Mouse (Mus musculus) cerebellum, adult 2 months (tissue): ENCODE data around the gene Fut11.

Source experiments
- CTCF ChIP-seq: fragments of 200-500 bp; IDR thresholded peaks from 2 replicates; pipeline ENCODE4 v1.5.1; 2011; ENCODE audit warnings: low read depth, mild to moderate bottlenecking, control low read depth, low read length, moderate library complexity, borderline replicate concordance; ENCODE audit not compliant: insufficient read depth
- POLR2A ChIP-seq: fragments of 200-500 bp; IDR thresholded peaks from 2 replicates; pipeline ENCODE4 v1.6.1; 2011; ENCODE audit warnings: low read length, control low read depth, borderline replicate concordance; ENCODE audit not compliant: insufficient read depth

DNA sequence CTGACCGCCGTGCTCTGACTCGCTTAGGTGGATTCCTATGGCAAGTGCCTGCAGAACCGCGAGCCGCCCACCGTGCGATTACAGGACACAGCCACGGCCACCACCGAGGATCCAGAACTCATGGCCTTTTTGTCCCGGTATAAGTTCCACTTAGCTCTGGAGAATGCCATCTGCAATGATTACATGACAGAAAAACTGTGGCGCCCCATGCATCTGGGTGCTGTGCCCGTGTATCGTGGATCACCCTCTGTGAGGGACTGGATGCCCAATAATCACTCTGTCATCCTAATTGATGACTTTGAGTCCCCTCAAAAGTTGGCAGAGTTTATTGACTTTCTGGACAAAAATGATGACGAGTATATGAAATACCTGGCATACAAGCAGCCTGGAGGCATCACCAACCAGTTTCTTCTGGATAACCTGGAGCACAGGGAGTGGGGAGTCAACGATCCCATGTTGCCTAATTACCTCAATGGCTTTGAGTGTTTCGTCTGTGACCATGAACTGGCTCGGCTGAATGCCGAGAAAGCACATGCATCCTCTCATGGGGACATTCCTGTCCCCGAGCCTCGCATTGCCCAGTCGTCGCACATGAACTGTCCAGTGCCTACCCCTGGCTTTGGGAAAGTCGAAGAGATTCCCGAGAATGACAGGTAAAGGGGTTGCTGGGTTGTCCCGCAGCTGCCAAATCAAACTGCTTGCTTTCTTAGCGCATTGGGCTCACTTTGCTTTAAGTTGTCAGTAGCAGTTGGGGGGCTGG is 1.2 kb downstream of the Fut11 start:
- TF ChIP-seq POLR2A (no peak), CTCF (no peak)
